Mouse (Mus musculus) embryo, embryonic 9.5 days (tissue): ENCODE measurements around the gene Fgfr2.

Experiments used
- DNase-seq: peaks from one replicate; pipeline ENCODE4 v3.0.0-alpha.2; 2017; ENCODE audit errors: extremely low spot score

Fgfr2 gene

DNA sequence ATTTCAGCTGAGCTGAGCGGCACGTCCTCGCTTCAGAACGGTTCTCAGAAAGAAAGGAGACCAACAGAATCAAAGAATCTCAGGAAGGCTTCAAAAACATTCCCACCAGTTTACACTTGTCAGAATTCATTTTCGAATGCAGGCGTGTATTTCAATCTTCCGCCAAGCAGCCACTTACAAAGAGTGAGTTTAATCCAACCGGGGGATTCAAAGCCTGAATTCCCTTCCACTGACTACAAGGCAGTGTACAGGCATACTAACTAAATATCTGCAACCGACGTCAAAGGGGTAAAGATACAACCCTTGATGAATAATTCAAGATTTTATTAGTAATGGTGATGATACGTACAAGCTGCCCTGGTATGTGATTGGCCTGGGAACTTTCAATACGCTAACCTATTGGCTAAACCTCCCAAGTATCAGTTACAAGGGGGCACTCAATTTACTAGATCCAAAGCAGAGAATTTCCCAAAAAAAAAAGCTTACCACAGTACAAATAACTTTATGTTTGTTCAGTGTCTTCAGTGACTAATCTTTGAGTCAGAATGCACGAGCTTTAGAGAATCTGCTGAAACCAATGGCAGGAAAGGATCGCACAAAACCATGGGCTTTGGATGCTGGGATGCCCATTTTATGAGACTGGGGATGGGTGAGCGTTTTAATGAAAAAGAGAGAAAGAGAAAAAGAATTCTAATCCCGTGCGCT, 2860.5 kb downstream of the Fgfr2 start:
- DNase-seq: no peak

DNA sequence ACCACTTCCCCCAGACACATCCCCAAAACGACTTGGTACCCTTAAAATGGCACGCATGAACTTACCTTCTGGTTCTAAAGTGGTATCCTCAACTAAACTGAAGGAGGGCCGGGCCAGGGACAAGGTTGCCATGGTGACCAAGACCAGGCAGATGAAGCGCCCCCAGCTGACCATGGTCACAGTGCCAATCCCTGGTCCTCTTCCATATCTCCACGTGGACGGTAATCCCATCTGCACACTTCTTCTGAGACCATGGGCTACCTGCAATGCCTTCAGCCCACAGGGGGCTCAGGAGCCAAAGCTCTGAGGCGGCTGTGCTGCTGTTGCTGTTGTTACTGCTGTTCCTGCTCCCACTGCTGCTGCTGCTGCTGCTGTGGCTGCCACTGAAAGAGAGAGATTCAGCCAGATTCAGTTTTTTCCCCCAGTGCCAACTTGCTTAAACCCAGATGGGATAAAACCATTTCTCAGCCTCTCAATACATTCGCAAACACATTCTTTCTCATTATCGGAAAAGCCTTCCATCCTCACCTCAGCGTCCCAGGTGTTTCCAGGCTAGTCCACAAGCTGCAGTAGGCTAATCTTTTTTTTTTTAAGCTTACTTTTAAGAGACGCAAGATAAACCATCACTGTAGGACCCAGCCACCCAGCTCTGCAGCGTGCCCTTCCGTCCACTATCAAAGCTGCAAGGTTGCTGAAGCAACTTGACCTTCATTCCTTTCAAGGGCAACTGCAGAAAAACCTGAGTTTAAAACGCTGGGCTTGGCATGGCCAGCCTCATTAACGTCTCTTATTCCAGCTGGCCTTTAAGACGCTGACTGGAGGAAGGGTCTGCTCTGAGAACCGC, 2861.2 kb downstream of the Fgfr2 start:
- no peak for DNase-seq

DNA sequence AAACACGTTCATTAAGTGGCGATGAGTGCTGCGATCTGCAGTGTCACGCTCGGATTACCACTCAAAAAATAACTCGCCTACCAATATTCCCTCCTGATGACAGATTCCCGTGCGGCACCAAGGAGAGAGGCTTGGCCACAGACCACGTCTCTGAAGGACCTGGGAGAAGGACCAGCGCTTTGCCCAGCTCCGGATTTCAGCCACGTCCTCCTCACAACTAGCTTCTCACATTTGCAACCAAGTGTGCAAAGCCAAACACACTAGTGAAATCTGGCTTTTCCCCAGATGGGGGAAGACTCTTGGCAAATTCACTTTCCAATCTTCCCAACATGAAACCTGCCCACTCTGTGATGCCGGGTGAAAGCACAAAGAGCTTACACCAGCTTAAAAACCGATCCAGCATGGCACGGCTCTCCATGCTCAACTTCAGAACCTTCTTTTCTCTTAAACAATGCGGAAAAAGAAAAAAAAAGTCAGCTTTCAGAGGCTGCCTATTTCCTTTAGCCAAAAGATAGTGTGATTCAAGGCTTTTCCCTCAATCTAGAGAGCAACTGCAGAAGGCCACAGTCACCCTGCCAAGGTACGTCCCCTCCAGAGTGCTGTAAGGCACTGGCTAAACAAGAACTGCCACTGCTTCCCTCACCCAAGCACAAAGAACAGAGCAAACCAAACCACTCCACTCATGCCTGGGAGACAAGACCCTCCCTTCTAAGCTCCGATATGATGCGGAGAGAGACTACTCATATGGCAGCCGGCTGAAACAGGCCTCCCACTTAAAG, 2862.1 kb downstream of the Fgfr2 start:
- no peak for DNase-seq

DNA sequence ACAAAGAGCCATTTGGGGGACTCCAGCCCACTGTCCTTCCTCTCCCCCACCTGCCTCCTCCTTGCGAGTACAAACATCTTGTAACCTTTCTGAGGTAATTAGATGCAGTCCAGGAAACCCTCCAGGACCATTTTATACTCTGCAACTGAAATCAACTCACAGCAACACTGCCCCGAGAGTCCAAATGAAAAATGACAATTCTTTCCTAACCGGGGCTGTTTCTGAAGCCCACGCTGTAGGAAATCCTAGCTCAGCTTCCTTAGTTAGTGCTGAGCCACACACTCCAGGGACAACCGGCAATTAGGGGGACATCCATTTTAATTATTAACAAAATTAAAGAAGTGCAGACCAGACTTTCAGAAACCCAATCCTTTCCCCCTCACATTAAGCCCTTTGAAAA, 2863.1 kb downstream of the Fgfr2 start:
- no peak for DNase-seq

- no peak for DNase-seq
These were observed 2864.3 kb downstream of the Fgfr2 start for GRCm38 (mm10) chr7:130258704-130259295.

DNA sequence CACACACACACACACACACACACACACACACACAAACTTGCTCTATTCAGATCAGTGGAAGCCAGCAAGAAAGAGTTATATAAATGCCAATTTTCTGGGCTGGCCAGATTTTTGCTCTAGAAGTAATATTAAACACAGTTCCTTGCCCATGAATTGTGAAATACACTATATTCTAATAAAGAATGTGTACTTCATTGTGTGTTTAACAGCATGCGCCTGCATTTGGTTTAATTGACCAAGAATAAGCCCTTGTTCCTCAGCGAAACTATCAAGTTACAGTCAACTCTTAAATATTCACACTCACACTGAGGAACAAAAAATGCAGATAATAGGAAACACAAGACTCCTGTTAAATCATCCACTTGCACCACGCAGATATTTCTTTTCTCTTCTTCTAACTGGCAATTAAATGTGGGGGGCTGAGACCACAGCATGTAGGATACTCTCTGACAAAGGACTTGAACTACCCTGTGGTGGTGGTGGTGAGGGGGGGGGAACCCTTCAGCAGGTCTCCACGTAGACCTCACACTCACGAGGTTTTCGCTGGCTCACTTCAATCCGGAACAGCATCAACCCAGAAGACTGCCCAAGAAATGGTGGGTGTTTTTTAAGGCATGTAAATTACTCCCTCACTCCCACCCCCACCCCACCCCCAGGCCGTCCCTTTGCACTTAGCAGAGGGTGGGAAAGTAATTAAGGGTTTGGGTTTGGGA, 2865.0 kb downstream of the Fgfr2 start:
- DNase-seq: no peak

- no peak for DNase-seq
These were observed 2869.9 kb downstream of the Fgfr2 start for GRCm38 (mm10) chr7:130253264-130253663.

DNA sequence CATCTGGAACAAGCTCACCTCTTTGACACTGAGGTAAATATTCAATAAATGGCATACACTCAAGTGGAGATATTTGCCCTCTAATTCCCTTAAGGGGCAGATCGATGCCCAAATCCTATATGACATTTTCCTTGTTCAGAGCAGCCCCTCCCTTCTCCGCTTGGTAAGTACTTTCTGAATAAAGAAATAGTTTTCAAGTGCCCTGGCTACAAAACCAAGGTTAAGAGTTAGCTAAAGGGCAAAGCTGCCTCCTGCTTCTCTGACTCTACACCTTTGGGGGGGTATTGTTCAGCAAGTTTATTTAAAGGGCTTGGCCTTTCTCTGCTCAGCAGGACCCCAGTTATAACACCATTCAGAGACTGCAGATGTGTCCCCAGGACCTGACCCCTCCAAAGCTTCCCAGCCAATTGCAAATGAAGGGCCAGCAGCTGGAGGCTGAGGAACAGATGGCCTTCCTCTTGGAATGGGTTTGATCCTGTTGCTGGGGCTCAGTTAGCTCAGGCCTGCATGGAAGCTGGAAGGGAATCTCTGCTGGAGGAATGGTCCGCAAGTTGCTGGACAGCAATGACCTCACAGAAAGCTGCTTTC, 2871.1 kb downstream of the Fgfr2 start:
- DNase-seq: peak; percentile 48

DNA sequence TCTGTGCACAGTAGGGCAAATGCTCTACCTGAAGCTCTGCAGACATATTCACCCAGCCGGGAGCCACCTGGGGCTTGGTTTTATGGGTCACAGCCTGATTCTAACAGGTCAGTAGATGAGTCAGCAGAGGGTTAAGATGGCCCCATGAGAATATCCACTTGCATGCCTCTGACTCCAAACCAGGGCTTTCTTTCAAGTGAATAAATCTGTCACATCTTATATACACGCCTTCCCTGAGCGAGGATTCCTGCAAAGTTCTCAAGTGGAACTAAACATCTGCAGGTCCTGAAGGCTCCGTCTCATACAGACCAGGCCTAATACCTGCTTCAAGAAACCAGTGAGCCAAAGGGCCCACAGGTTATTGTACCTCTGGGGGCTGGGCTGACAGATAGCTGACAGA, 2872.2 kb downstream of the Fgfr2 start:
- DNase-seq: no peak

DNA sequence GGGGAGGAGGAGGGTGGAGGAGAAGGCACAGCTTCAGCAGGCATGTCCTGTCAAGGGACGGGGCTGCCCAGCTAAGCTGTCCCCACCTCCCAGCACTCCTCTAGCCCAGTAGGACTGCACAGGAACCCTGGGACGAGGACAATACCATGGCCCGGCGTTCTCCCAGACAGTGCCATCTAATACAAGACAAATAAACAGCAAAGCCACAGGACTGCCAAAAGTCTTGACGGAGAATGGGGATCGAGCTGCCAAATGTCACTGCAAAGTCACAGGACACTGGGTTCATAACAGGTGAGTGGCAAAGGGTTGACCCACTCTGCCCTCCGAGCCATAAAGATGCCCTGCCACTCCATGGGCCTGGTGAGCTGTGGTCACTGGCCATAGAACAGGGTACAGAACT, 2874.7 kb downstream of the Fgfr2 start:
- no peak for DNase-seq

DNA sequence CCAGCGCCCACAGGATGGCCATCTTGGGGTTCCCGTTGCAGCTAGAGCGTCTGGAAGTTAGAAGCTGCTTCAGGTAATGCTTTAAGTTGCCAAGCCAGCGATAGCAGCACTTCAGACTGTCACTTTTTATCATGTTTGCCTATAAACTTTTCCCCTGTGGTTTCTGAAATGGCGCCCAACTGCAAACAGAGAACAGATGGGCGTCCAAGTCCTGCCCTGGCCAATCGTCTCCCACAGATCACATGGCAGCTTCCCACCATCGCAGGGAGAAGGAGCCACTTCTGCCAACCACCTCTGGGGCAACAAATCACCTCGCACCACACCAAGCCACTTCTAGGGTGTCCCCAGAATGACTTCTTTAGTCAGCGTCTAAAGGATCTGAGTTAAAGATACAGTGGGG, 2875.3 kb downstream of the Fgfr2 start:
- DNase-seq: no peak

GRCm38 (mm10) chr7:130246483-130246882, 2876.7 kb downstream of the Fgfr2 start:
- DNase-seq: no peak

DNA sequence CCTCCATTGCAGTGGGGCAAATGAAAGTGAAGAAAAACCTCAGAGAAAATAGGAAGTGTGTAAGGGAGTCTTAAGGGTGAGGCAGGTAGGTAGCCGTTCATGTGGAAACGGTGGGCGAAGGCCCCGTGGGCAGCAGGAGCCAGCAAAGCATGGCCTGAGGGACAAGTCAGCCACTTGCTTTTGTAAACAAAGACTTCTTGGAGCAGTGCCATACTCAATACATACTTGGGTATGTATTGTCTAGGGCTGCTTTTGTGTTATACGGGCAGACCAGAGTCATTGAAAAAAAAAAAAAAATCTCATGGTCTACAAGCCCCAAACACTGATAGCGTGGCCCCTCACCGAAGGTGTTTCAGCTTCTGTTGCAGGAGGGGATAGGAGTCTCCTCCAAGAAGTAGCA, 2878.6 kb downstream of the Fgfr2 start:
- no peak for DNase-seq

DNA sequence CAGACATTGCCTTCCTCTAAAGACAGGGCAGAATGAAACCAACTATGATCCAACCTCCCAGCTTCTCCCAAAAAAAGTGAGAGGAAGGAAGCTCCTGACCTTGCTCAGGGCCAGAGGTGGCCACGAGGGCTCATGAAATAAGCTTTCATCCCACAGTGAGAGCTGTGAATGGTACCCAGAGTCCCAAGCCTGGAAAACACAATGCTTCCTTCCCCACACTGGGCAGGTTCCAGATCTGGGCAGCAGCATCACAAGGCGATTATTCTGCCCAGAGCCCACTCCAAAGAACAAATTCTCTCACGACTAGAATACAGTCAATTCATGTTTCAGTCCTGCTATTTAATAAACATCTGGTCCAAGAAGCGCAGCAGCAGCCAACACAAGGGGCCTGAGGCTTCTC, 2879.3 kb downstream of the Fgfr2 start:
- DNase-seq: no peak

DNA sequence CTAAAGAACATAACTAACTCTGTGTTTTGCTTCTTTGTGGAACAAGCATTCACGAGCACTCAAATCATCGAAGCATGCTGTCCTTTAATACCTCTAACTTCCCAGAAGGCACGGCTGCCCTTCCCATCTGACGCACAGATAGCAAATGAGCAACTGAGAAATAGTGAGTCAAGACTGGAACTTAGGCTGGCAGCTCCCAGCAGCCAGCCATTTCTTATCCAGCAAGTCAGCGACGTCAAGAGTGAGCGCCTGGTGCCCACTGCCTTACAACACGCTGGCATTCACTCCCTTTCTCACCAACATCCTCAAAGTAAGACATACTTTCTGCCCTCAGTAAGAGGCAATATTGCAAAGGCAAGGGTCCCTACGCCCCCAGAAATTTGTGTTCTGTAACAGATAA, 2883.0 kb downstream of the Fgfr2 start:
- no peak for DNase-seq

GRCm38 (mm10) chr7:130237244-130237643, 2885.9 kb downstream of the Fgfr2 start:
- DNase-seq: no peak

GRCm38 (mm10) chr7:130233777-130234176, 2889.4 kb downstream of the Fgfr2 start:
- no peak for DNase-seq

- DNase-seq: no peak
These were observed 2893.1 kb downstream of the Fgfr2 start for GRCm38 (mm10) chr7:130230034-130230433.

DNA sequence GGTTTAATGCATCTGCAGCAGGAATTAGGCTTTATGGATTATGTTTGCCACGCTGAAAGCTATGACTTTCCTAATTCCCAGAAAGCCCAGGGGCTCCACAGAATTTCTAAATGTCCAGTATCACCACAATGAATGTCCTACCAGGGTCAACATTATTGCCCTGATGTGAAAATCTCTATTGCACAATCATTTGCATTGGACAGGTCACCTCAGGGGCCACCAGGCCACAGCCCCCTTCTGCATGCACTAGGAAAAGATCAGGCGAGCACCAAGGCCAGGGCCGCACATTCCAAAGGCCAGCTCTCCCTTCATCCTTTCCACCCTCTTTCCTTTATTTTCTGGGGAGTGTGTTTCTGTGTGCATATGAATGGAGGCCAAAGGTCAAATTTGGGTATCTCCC, 2897.9 kb downstream of the Fgfr2 start:
- no peak for DNase-seq

GRCm38 (mm10) chr7:130222633-130223354, 2900.4 kb downstream of the Fgfr2 start:
- DNase-seq: no peak
